Mouse (Mus musculus) myocyte (in vitro differentiated cells): Measurements from ENCODE around the gene Galnt13. TPM values are rescaled to one million over a fixed set of nuclear protein-coding genes. Genes with fewer than 3 reads are reported as not detected.

ENCODE experiments used
- H3K27me3 ChIP-seq: one replicate; pipeline ENCODE4 v1.6.1; 2011; ENCODE audit not compliant: control insufficient read depth, insufficient read depth, insufficient read length
- H3K36me3 ChIP-seq: one replicate; pipeline ENCODE4 v1.6.1; 2011; ENCODE audit not compliant: control insufficient read depth, insufficient read depth
- H3K4me2 ChIP-seq: one replicate; pipeline ENCODE4 v1.6.1; 2011; ENCODE audit warnings: low read depth, control low read depth
- H3K4me3 ChIP-seq: one replicate; pipeline ENCODE4 v1.5.1; 2011; ENCODE audit warnings: mild to moderate bottlenecking, control low read depth, moderate library complexity
- H3K79me2 ChIP-seq: one replicate; pipeline ENCODE4 v1.6.1; 2011; ENCODE audit not compliant: control insufficient read depth, insufficient read depth
- H3ac ChIP-seq: one replicate; pipeline ENCODE4 v1.6.1; 2011; ENCODE audit not compliant: control insufficient read depth, insufficient read length
- CEBPB ChIP-seq: IDR thresholded peaks from 2 replicates; pipeline ENCODE4 v1.6.1; 2011; ENCODE audit warnings: mild to moderate bottlenecking, moderate library complexity; ENCODE audit not compliant: poor library complexity, insufficient read depth, severe bottlenecking
- E2F4 ChIP-seq: IDR thresholded peaks from one replicate; pipeline ENCODE4 v1.6.1; 2011; ENCODE audit warnings: mild to moderate bottlenecking, control low read depth, moderate library complexity; ENCODE audit not compliant: insufficient read depth
- MAX ChIP-seq: IDR thresholded peaks from one replicate; pipeline ENCODE4 v1.6.1; 2011; ENCODE audit warnings: low read depth, mild to moderate bottlenecking, control low read depth
- MYOD1 ChIP-seq, 3 experiments: IDR thresholded peaks; one replicate each; pipeline ENCODE4 v1.6.1; 2011; ENCODE audit warnings: control low read depth in 2 of 3, low read depth in 2 of 3, mild to moderate bottlenecking in 2 of 3, moderate library complexity in 1 of 3; ENCODE audit not compliant: insufficient read length in 2 of 3, control insufficient read depth in 1 of 3
- MYOG ChIP-seq, 3 experiments: IDR thresholded peaks; one replicate each; pipeline ENCODE4 v1.6.1; 2011; ENCODE audit warnings: control low read depth in 2 of 3, low read depth in 2 of 3, mild to moderate bottlenecking in 2 of 3; ENCODE audit not compliant: insufficient read length in 2 of 3, control insufficient read depth in 1 of 3, insufficient read depth in 1 of 3
- POLR2A ChIP-seq: IDR thresholded peaks from one replicate; pipeline ENCODE4 v1.6.1; 2011; ENCODE audit warnings: low read depth, mild to moderate bottlenecking, control low read depth, moderate library complexity; ENCODE audit not compliant: insufficient read length
- POLR2AphosphoS2 ChIP-seq: IDR thresholded peaks from one replicate; pipeline ENCODE4 v1.6.1; 2011; ENCODE audit warnings: low read depth, control low read depth; ENCODE audit not compliant: insufficient read length
- REST ChIP-seq: IDR thresholded peaks from one replicate; pipeline ENCODE4 v1.6.1; 2011; ENCODE audit warnings: mild to moderate bottlenecking, control low read depth, moderate library complexity; ENCODE audit not compliant: insufficient read depth, insufficient read length
- SRF ChIP-seq: IDR thresholded peaks from one replicate; pipeline ENCODE4 v1.6.1; 2011; ENCODE audit warnings: low read depth; ENCODE audit not compliant: control insufficient read depth, insufficient read length
- TCF12 ChIP-seq: IDR thresholded peaks from one replicate; pipeline ENCODE4 v1.6.1; 2011; ENCODE audit warnings: mild to moderate bottlenecking, control low read depth; ENCODE audit not compliant: poor library complexity, insufficient read depth, severe bottlenecking
- TCF3 ChIP-seq: IDR thresholded peaks from one replicate; pipeline ENCODE4 v1.6.1; 2011; ENCODE audit warnings: low read depth, control low read depth; ENCODE audit not compliant: insufficient read length
- USF1 ChIP-seq: IDR thresholded peaks from one replicate; pipeline ENCODE4 v1.6.1; 2011; ENCODE audit warnings: low read depth, mild to moderate bottlenecking, control low read depth, moderate library complexity
- polyA plus RNA-seq: library from polyadenylated mRNA; unstranded; fragments of >200 nt; fragmentation: generic; extraction: Trizol; gene quantifications from one replicate; pipeline ENCODE4 v1.2.1, GENCODE M21; 2012; ENCODE audit warnings: missing spikeins

Gene Galnt13
- polyA plus RNA-seq, result not detected

- Histone ChIP-seq H3ac (no peak within 1 kb of the TSS), H3K4me3 (no peak within 1 kb of the TSS), H3K36me3 (no peaks in the 10 kb centered on the region), H3K27me3 (no peaks in the 10 kb centered on the region), H3K79me2 (no peaks in the 10 kb centered on the region), H3K4me2 (no peak within 1 kb of the TSS)
- no peak for TF ChIP-seq TCF12
- no peak for TF ChIP-seq MYOD1 (IDR thresholded peaks at IDR 0.05; ENCODE audit: control insufficient read depth in 1 of 3, insufficient read length in 2 of 3, low read depth in 2 of 3)
- no peak for TF ChIP-seq MAX
- TF ChIP-seq CEBPB, result no peak
- no peak for TF ChIP-seq E2F4
- no peak for TF ChIP-seq TCF3
These were observed at the start of gene Galnt13 for GRCm38 (mm10) chr2:54435937-54436735. Galnt13 (plus strand) TSS chr2:54436317.

GRCm38 (mm10) chr2:54431060-54431459 is 5.1 kb upstream of the Galnt13 start:
- H3K4me3 ChIP-seq, result no peak overlapping the region
- no peaks in the 10 kb centered on the region for H3K27me3 ChIP-seq
- TF ChIP-seq TCF3 (no peak), REST (peak; percentile 73)
- no peaks in the 10 kb centered on the region for H3K36me3 ChIP-seq
- no peaks in the 10 kb centered on the region for H3K79me2 ChIP-seq
- no peak overlapping the region for H3ac ChIP-seq
- H3K4me2 ChIP-seq, result no peak overlapping the region

GRCm38 (mm10) chr2:54435380-54435779 is 737 bp upstream of the Galnt13 start:
- H3K36me3 ChIP-seq, result no peaks in the 10 kb centered on the region
- H3ac ChIP-seq, result no peak overlapping the region
- no peak for TF ChIP-seq TCF3
- no peak for TF ChIP-seq POLR2A
- no peak overlapping the region for H3K4me2 ChIP-seq
- H3K4me3 ChIP-seq, result no peak overlapping the region
- H3K27me3 ChIP-seq, result no peaks in the 10 kb centered on the region
- no peaks in the 10 kb centered on the region for H3K79me2 ChIP-seq

DNA sequence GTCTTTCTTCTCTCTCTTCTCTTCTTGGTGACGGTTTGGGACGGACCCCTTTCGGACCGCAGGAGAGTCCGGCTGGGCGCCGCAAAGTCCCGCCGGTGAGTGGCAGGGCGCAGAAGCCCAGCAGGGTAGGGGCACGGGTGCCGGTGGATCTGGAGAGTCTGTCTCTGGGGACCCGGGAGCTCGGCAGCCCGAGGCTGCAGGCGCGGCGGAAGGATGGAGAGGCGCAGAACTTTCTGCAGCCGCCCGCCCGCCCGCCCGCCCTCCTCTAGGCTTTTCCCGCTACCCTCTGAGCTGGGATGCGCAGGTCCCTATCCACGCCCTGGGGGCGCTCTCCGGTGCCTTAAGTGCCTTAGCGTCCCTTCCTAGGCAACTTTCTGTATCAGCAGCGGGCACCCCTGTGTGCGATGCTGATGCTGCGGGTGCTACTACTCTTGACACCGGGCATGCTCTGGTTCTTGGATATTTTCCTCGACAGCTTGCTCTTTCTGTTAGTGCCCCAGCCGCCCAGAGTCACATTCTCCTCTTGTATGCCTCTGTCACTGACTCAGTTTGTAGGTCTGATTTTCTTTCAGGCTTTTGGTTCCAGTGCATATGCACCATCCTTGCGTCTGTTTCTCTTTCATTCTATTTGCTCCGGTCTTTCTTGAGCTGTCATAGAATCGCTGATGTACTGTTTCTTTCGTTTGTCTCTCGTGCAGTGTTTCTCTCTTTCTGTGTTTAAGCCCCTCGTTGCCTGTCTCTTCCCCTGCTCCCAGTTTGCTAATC is 801 bp downstream of the Galnt13 start:
- Histone ChIP-seq H3K4me3 (no peak overlapping the region), H3K4me2 (no peak overlapping the region), H3K36me3 (no peaks in the 10 kb centered on the region), H3K27me3 (no peaks in the 10 kb centered on the region), H3K79me2 (no peaks in the 10 kb centered on the region), H3ac (no peak overlapping the region)
- no peak for TF ChIP-seq CEBPB
- TF ChIP-seq MYOG (IDR thresholded peaks at IDR 0.05; ENCODE audit: control insufficient read depth in 1 of 3, insufficient read depth in 1 of 3, insufficient read length in 2 of 3, low read depth in 2 of 3), result no peak
- TF ChIP-seq POLR2AphosphoS2, result no peak

- H3K4me3 ChIP-seq, result no peak overlapping the region
- H3K79me2 ChIP-seq, result no peaks in the 10 kb centered on the region
- no peaks in the 10 kb centered on the region for H3K27me3 ChIP-seq
These were observed 1.3 kb downstream of the Galnt13 start for GRCm38 (mm10) chr2:54437501-54437830.

More at GRCm38 (mm10) chr2:54437501-54437830, 1.3 kb downstream of the Galnt13 start:
- Histone ChIP-seq H3K4me2 (no peak overlapping the region), H3ac (no peak overlapping the region), H3K36me3 (no peaks in the 10 kb centered on the region)
- TF ChIP-seq POLR2A (no peak), MYOG (IDR thresholded peaks at IDR 0.05; ENCODE audit: control insufficient read depth in 1 of 3, insufficient read depth in 1 of 3, insufficient read length in 2 of 3, low read depth in 2 of 3) (no peak), TCF3 (no peak), POLR2AphosphoS2 (no peak), REST (no peak), SRF (no peak), MAX (no peak), USF1 (no peak)
